Mouse (Mus musculus): ENCODE data around the gene Slc1a4.
A peak's percentile ranks its signal among the peaks of the same experiment; 100 is the strongest.

The Slc1a4 gene

GRCm38 (mm10) chr11:20324006-20324405, 8.5 kb downstream of the Slc1a4 start:
- no peak for DNase-seq

- DNase-seq, result no peak
Observed at GRCm38 (mm10) chr11:20322366-20322765, 10.1 kb downstream of the Slc1a4 start.

DNA sequence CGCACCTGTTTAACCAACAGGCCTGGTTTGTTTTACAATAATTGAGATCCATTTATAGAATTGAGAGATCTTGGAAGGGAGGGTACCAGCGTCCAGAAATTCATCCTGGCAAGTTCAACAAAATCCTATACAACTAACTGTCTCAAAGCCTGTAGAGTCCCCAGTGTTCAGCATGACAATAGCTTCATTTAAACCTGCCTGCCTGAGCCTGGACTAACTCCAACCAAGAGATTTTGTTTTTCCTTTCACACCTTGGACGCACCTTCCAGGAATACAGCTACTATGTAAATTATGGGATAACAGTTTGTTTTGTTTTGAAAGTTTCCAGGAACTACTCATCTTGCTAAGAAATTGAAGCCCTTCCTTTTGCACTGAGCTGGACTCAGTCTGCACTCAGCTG, 11.9 kb downstream of the Slc1a4 start:
- no peak for DNase-seq

GRCm38 (mm10) chr11:20318659-20319454, 13.7 kb downstream of the Slc1a4 start:
- DNase-seq, result no peak

DNA sequence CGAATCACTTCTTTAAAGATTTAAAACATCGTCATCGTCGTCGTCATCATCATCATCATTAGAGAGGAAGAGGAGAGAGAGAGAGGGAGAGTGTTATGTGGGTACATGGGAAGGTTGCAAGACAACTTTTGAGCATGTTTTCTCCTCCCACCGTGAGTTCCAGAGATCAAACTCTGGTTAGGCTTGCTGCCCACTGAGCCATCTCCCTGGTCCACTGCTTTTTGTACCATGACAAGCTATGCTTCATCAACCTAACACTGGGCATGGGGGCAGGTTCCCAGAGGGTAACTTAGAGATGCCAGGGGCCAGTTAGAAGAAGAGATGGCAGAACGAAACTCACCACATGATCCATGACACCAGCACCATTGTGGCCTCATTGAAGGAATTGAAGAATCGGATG, 18.9 kb downstream of the Slc1a4 start:
- DNase-seq, result no peak

DNA sequence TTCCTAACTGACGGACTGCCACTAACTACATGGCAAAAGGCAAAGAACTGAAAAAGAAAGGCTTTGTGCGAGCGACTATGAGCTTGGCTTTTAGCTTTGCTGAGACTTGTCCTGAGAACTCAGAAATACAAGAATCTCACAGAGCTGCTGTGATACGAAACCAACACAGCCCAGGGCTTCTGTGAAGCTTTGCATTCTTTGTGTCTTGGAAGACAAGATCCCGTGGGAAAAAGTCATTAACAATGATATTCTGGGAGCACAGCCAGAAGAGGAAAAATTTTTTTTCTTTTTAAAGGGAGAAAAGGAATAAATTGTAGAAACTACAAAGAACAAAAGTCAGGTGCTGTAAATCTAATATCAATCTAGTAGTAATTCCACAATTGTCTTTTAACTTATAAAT, 23.5 kb downstream of the Slc1a4 start:
- no peak for DNase-seq

- peak; percentile 27 for DNase-seq
Observed at GRCm38 (mm10) chr11:20307409-20307808, 25.1 kb downstream of the Slc1a4 start.

DNA sequence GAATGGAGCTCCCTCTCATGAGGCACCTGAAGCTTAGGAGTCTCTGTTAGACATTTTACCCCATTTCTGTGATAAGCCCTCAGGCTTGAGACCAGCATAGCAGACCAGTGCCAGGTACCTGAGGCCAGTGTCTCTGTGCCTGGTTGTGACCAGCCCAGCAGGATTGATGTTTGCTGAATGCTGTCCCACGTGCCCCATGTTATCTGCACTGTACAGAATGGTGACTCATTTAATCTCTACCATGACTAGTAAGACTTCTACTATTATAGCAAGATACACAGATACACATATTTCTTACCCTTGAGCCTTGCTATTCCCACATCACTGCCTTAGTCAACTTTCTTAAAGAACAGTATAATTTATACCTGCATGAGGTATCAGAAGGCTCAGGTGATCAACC, 26.9 kb downstream of the Slc1a4 start:
- DNase-seq, result no peak

- no peak for DNase-seq
Observed at GRCm38 (mm10) chr11:20304341-20304740, 28.2 kb downstream of the Slc1a4 start.

DNA sequence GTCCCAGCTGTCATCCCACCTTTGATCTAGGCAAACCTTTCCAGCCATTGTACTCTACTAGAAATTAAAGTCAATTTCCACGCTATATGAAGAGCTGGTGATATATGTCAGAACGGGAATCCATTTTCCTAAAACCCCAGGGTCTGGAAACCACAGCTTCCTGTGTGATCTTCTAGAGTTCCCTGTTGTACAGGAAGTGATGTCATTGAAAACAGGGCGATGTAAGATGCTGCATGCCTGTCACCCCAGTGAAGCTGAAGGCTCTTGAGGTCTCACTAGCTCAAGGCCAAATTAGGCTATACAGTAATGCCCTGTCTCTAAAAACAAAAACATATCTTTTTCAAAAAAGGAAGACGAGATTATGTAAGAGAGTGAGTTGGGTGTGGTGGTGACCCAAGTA, 31.2 kb downstream of the Slc1a4 start:
- no peak for DNase-seq

GRCm38 (mm10) chr11:20300850-20301249, 31.7 kb downstream of the Slc1a4 start:
- no peak for DNase-seq

DNA sequence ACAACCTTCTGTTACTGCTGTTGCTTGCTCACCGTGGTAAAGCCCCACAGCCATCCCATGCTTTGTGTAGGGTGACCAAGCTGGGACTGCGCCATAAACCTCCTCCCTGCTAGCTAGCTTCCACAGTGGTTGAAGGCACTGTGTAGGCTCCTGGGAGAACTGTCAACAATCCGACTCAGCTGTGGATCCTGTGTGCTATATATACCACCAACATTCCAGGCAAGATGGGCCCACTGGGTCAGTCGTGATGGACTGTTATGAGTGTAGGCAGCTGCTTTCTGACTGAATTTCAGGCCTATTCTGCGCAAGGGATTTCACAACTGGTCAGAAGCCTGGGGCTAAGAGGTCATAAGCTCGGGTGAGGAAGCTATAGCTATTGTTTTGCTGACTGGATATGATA, 32.6 kb downstream of the Slc1a4 start:
- DNase-seq, result no peak

DNA sequence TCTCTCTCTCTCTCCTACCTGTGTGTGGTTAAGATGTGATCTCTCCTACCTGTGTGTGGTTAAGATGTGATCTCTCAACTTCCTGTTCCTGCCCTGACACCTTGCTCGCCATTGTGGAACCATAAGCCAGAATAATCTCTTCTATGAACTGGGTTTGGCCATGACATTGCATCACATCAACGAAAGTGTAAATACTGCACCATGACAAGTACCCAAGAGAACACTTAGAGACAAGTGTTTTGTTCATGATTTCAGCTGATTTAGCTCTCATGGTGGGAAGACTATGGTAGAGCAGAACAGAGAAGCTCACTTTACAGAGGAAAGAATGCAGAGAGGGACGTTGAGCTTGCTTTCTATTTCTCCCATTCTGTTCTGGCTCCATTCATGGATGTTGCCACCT, 48.0 kb downstream of the Slc1a4 start:
- no peak for DNase-seq

DNA sequence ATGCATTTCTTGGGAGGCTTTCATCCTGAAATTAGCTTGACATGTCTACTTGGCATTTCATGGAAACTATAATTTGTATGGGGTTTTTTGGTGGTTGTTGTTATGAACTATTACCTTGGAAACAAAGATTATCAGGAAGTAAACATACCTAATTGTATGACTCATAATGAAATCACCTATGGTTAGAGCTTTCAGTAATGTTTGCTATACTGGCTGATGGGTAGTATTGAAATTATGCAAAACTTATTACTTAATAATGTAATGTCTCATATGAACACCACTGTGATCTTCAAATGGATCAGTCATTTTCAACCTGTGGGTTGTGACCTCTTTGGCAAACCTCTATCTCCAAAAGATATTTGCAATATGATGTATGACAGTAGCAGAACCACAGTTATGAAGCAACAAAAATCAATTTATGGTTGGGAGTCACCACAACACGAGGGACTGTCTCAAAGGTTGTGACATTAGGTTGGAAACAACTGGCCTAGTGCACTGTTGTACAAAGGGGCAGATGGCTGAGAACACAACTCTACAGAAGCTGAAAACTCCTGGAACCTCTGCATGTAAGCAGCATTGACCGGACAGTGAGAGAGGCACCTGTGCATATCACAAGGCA, 49.8 kb downstream of the Slc1a4 start:
- no peak for DNase-seq

- no peak for DNase-seq
Observed at GRCm38 (mm10) chr11:20280982-20281381, 51.5 kb downstream of the Slc1a4 start.

DNA sequence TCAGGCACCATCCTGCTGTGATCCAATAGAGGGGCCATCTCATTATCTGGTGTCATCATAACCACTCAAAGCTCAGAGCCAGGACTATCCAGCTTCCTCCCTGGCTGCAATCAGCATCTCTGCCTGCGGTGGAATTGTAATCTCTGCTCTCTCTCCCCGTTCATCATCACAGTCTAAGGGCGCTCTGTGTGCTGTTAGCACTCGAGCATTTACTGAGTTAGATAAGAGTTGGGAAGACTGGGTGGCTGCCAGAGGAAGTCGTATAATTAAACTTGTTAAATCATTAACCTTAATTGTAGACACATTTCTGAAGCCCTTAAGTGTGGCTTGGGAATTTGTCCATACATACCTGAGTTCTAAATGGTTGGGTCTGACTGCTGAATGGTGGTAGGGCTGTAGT, 53.8 kb downstream of the Slc1a4 start:
- DNase-seq, result no peak

DNA sequence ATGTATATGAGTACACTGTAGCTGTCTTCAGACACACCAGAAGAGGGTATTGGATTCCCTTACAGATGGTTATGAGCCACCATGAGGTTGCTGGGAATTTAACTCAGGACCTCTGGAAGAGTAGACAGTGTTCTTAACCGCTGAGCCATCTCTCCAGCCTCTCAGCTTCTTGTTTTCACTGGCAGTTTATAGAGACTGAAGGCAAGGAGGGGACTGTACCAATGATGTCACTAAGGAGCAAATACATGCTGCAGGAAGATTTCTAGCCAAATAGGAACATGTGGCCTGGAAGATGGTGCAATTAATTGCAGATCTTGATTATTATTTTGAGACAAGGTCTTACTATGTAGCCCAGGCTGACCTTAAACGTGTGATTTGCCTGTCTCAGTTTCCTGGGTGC, 55.4 kb downstream of the Slc1a4 start:
- no peak for DNase-seq

- DNase-seq, result no peak
Observed at GRCm38 (mm10) chr11:20275974-20276373, 56.5 kb downstream of the Slc1a4 start.

DNA sequence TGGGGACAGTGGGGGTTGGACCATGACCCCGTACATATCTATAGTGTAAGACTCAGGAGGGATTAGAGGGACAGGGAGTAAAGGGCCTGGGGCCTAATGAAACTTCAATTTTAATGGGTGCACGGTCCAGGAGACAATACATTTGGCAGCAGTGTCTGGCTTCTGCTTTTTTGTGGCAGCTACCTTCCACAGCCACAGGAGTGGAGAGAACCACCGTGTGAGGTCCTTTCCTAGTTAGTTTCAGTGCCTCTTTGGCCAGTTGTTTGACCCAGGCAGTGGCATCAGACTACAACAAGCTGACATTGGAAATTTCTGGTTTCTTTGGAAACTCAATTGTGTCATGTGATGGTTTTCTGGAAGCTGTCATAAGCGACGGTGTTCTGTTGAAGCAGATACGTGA, 62.6 kb downstream of the Slc1a4 start:
- DNase-seq, result no peak

DNA sequence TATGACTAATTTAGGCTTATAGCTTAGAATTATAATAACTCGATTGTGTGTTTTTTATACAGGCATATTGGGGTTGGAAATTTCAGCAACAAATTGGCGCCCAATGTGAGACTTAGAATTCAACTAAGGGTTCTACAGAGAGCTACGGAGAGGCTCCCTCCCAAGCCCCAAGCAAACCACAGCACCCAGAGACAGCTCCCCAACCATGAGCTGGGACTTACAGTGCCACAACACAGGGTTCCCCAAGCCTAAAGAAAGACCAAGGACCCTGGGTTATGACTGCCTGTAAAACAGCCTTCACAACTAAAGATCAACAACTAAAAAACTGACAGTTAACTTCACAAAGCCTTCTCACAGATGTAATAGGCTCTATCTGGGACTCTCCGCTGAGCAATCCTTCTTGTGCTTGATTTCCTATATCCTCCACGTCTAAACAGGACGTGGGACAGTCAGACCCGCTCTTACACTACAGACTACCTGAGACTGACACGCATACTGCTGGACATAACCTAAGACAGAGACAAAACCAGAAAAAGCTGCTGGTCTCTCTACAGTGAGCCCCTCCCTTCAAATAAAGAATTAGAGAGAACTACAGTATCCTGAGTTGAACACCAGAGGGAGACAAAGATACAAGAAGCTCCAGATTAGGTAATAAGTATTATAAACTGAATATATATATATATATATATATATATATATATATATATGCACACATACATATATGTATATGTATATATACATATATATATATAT, 69.7 kb downstream of the Slc1a4 start:
- DNase-seq, result no peak

DNA sequence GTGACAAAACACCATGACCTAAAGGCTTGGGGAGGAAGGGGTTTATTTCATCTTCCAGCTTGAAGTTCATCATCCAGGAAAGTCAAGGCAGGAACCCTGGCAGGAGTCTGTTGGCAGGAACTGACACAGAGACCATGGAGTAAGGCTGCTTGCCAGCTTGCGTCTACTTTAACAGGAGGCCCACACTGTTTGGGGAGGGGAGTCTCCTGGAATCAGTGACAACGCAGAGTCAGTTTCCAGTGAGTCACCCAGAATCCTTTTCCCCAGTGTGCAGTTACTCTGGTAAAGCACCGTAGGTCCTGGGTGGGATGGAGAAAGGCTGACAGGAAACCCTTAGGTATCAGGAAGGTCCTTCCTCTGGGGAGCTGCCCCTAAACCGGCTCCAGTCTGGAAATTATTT, 77.7 kb downstream of the Slc1a4 start:
- DNase-seq, result no peak

DNA sequence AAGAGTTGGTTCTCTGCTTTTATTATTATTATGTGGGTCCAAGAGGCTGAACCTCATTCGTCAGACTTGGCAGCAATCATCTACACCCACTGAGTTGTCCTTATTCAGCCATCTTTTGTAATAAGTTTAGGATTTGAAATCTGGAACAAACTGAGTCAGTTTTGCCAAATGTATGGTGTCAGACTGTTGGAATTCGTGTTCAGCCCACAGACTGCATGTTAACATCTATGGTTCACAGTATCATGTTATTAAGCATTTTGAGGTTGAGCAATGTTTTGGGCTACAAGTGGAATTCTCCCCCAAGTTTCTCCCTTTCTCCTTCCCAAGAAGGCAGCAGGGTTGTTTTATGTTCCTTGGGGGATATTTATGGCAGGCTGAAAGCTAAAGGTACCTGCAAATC, 79.4 kb downstream of the Slc1a4 start:
- no peak for DNase-seq

All from layer of hippocampus, adult 9-11 months (tissue).